Mouse (Mus musculus): Measurements from ENCODE around the gene Zfp784.
A peak's percentile ranks its signal among the peaks of the same experiment; 100 is the strongest.

Zfp784 gene

GRCm38 (mm10) chr7:5057804-5058203 is 19.6 kb upstream of the Zfp784 start:
- peak; percentile 71 for DNase-seq (ENCODE audit: low read depth, low spot score)

- DNase-seq (ENCODE audit: low read depth, low spot score) = no peak
Measured at GRCm38 (mm10) chr7:5057381-5057780, 19.1 kb upstream of the Zfp784 start.

- DNase-seq (ENCODE audit: low read depth, low spot score) = no peak
Measured at GRCm38 (mm10) chr7:5056651-5057263, 18.5 kb upstream of the Zfp784 start.

GRCm38 (mm10) chr7:5053456-5054179 is 15.4 kb upstream of the Zfp784 start:
- DNase-seq (ENCODE audit: low read depth, low spot score) = peak; percentile 73

- DNase-seq (ENCODE audit: low read depth, low spot score) = no peak
Measured at GRCm38 (mm10) chr7:5052931-5053343, 14.7 kb upstream of the Zfp784 start.

GRCm38 (mm10) chr7:5052438-5052837 is 14.2 kb upstream of the Zfp784 start:
- peak; percentile 50 for DNase-seq (ENCODE audit: low read depth, low spot score)

- peak; percentile 77 for DNase-seq (ENCODE audit: low read depth, low spot score)
Measured at GRCm38 (mm10) chr7:5051193-5052192, 13.2 kb upstream of the Zfp784 start, which contains the start of gene Zfp580. TSS of gene Zfp580 (plus strand) at chr7:5051538.

- peak; percentile 58 for DNase-seq (ENCODE audit: low read depth, low spot score)
Measured at GRCm38 (mm10) chr7:5047313-5047712, 9.1 kb upstream of the Zfp784 start.

GRCm38 (mm10) chr7:5046112-5046511 is 7.9 kb upstream of the Zfp784 start:
- no peak for DNase-seq (ENCODE audit: low read depth, low spot score)

GRCm38 (mm10) chr7:5044981-5045380 is 6.7 kb upstream of the Zfp784 start:
- no peak for DNase-seq (ENCODE audit: low read depth, low spot score)

- DNase-seq (ENCODE audit: low read depth, low spot score) = no peak
Measured at GRCm38 (mm10) chr7:5038940-5039339, 694 bp upstream of the Zfp784 start.

GRCm38 (mm10) chr7:5037467-5037866 is 779 bp downstream of the Zfp784 start:
- DNase-seq (ENCODE audit: low read depth, low spot score) = no peak

GRCm38 (mm10) chr7:5037026-5037425 is 1.2 kb downstream of the Zfp784 start:
- DNase-seq (ENCODE audit: low read depth, low spot score) = no peak

GRCm38 (mm10) chr7:5036136-5036535 is 2.1 kb downstream of the Zfp784 start:
- no peak for DNase-seq (ENCODE audit: low read depth, low spot score)

GRCm38 (mm10) chr7:5035628-5036027 is 2.6 kb downstream of the Zfp784 start:
- DNase-seq (ENCODE audit: low read depth, low spot score) = no peak

GRCm38 (mm10) chr7:5033818-5034217 is 4.4 kb downstream of the Zfp784 start, which contains the start of gene 4632433K11Rik:
TSS of gene 4632433K11Rik (plus strand) at chr7:5034118.
- DNase-seq (ENCODE audit: low read depth, low spot score) = no peak

GRCm38 (mm10) chr7:5031496-5031895 is 6.8 kb downstream of the Zfp784 start:
- DNase-seq (ENCODE audit: low read depth, low spot score) = no peak

- peak; percentile 72 for DNase-seq (ENCODE audit: low read depth, low spot score)
Measured at GRCm38 (mm10) chr7:5030554-5031275, 7.5 kb downstream of the Zfp784 start.

- DNase-seq (ENCODE audit: low read depth, low spot score) = peak; percentile 66
Measured at GRCm38 (mm10) chr7:5029946-5030345, 8.3 kb downstream of the Zfp784 start.

- no peak for DNase-seq (ENCODE audit: low read depth, low spot score)
Measured at GRCm38 (mm10) chr7:5029543-5029942, 8.7 kb downstream of the Zfp784 start.

GRCm38 (mm10) chr7:5021197-5021596 is 17.0 kb downstream of the Zfp784 start:
- no peak for DNase-seq (ENCODE audit: low read depth, low spot score)

Measured in ES-CJ7 (cell line).